Mouse (Mus musculus): ENCODE measurements around the gene Hoxc12. TPM values are rescaled to one million over a fixed set of nuclear protein-coding genes. Genes with fewer than 3 reads are reported as not detected.

Hoxc12 gene
- total and polyA plus RNA-seq, 3 experiments: not detected

DNA sequence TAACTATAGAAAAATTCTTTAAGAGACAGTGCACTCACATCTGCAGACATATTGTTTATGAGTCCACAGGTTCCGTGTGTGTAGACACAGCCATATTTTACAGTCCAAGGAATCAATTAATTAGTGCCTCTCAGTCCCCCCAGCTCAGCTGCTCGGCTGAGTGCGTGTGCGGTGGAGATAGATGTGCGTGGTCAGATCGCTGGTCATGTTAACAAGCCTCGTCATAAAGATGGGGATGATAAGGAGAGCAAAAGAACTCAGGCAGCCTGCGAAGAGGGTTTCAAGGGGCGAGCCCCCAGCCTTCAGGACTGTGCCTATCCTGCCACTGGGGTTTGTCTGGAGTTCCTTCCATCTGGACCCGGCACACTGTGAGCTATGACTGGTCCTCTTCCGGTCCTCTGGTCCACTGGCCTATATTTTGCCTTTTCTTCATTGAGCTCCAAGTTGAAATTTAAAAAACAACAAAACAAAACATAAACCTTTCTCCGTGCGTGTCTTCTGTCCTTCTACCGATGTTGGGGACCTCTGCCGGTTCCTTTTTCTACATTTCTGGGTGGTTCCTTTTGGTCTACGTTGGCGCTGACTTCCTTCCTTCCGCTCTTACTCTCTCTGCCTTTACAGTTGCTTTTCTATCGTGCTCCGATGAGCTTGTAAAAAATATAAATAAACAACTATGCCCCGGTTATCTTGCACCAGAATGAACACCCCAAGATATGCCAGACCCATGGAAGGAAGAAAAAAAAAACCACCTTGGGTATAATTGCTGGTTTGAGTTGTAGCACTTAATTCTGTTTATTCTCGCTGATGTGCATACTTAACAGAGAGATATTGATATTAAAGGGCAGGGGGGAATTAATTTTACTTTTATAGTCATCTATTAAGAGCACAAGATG lies 8.9 kb downstream of the Hoxc12 start (continued):
- TF ChIP-seq ETS1 (IDR thresholded peaks at IDR 0.05; ENCODE audit: low read depth, low read length): peak; percentile 64
- TF ChIP-seq RCOR1 (IDR thresholded peaks at IDR 0.05; ENCODE audit: low read depth, low read length): no peak; the same call in 1 of the 2 replicates

DNA sequence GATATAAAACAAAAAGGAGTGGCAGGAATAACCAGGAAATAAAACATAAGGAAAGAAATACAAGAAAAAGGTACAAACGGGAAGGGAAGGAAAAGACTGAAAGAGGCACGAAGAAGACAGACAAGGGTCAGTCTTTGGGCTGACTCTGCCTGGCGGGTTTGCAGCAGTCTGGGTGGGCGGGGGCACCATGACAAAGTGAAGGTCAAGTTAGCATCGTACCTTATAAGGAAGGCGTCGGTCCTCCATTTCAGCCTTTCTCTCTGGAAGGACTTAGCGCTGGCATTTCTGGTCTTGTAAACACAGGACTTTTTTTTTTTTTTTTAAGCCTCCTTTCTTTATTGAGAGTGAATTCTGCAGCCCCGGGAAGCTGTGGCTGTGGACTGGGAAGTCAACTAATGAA lies 10.7 kb downstream of the Hoxc12 start:
- Histone ChIP-seq H3K4me1 (ENCODE audit: control insufficient read depth in 1 of 2, insufficient read depth in 2 of 2, low read length in 2 of 2) (peaks cover 5 to 6% of the 10 kb centered on the region in 2 experiments; a peak in 3 of 4 replicates), H3K9ac (ENCODE audit: control insufficient read depth, low read depth, low read length, poor library complexity, severe bottlenecking) (no peak overlapping the region), H3K27ac (ENCODE audit: control insufficient read depth, low read depth, low read length) (no peak overlapping the region), H3K27me3 (ENCODE audit: control insufficient read depth in 1 of 2, insufficient read depth in 2 of 2, low read length in 2 of 2) (peaks cover 15 to 23% of the 10 kb centered on the region in 2 experiments), H3K36me3 (ENCODE audit: control insufficient read depth in 1 of 2, insufficient read depth in 2 of 2, low read length in 2 of 2) (peaks cover 0 to 5% of the 10 kb centered on the region in 2 experiments; a peak in 1 of 4 replicates), H3K9me3 (replicated peaks; ENCODE audit: insufficient read depth, low read length) (no peaks in the 10 kb centered on the region), H3K79me2 (ENCODE audit: control insufficient read depth, insufficient read depth, low read length, poor library complexity) (no peaks in the 10 kb centered on the region; the same call in 1 of the 2 replicates), H3K4me3 (ENCODE audit: control insufficient read depth in 1 of 2, insufficient read depth in 1 of 2, low read depth in 2 of 2, low read length in 2 of 2) (no peak overlapping the region)
- TF ChIP-seq MYB (IDR thresholded peaks at IDR 0.05; ENCODE audit: low read depth, low read length) (no peak), UBTF (IDR thresholded peaks at IDR 0.05; ENCODE audit: borderline replicate concordance, insufficient read depth, low read depth, low read length) (no peak), ZMIZ1 (IDR thresholded peaks at IDR 0.05; ENCODE audit: low read depth, low read length) (no peak), MYC (IDR thresholded peaks at IDR 0.05; ENCODE audit: low read depth, low read length) (no peak), ELF1 (IDR thresholded peaks at IDR 0.05; ENCODE audit: low read depth, low read length) (no peak), TCF12 (IDR thresholded peaks at IDR 0.05; ENCODE audit: low read depth, low read length) (no peak), CHD2 (IDR thresholded peaks at IDR 0.05; ENCODE audit: low read length) (no peak), TBP (IDR thresholded peaks at IDR 0.05; ENCODE audit: low read depth, low read length) (no peak), MEF2A (IDR thresholded peaks at IDR 0.05; ENCODE audit: extremely low read depth, insufficient replicate concordance, low read depth, low read length, poor library complexity, severe bottlenecking) (no peak), RCOR1 (IDR thresholded peaks at IDR 0.05; ENCODE audit: low read depth, low read length) (no peak), MAFK (IDR thresholded peaks at IDR 0.05; ENCODE audit: borderline replicate concordance, low read depth, low read length) (no peak), CHD1 (IDR thresholded peaks at IDR 0.05; ENCODE audit: low read depth, low read length) (no peak), ZC3H11A (IDR thresholded peaks at IDR 0.05; ENCODE audit: low read depth, low read length) (no peak), POLR2AphosphoS5 (IDR thresholded peaks at IDR 0.05; ENCODE audit: borderline replicate concordance, low read depth, low read length) (no peak), RAD21 (IDR thresholded peaks at IDR 0.05; ENCODE audit: low read depth, low read length) (no peak)
- DNase-seq (ENCODE audit: low read depth, low spot score): no peak

Data from MEL (cell line).